Mouse (Mus musculus): ENCODE data around the gene Smg9.
A peak's percentile ranks its signal among the peaks of the same experiment; 100 is the strongest.
"Not testable (repeated sequence)": the region's sequence is repeated elsewhere in the genome, so short reads cannot be mapped to it uniquely, and the experiment has no call there.

The Smg9 gene

GRCm38 (mm10) chr7:24377091-24377865 is 22.1 kb upstream of the Smg9 start:
- DNase-seq (ENCODE audit: low read depth), result peak; percentile 55

GRCm38 (mm10) chr7:24378049-24378701 is 21.2 kb upstream of the Smg9 start:
- no peak for DNase-seq (ENCODE audit: low read depth)

GRCm38 (mm10) chr7:24379934-24380333 is 19.5 kb upstream of the Smg9 start:
- no peak for DNase-seq (ENCODE audit: low read depth)

GRCm38 (mm10) chr7:24380370-24380769 is 19.0 kb upstream of the Smg9 start:
- DNase-seq (ENCODE audit: low read depth), result no peak

GRCm38 (mm10) chr7:24382730-24383372 is 16.6 kb upstream of the Smg9 start:
- DNase-seq (ENCODE audit: low read depth), result no peak

GRCm38 (mm10) chr7:24384070-24384469 is 15.3 kb upstream of the Smg9 start:
- no peak for DNase-seq (ENCODE audit: low read depth)

- no peak for DNase-seq (ENCODE audit: low read depth)
Measured at GRCm38 (mm10) chr7:24384827-24385226, 14.6 kb upstream of the Smg9 start.

GRCm38 (mm10) chr7:24387059-24387556 is 12.3 kb upstream of the Smg9 start:
- DNase-seq (ENCODE audit: low read depth), result peak; percentile 64

- no peak for DNase-seq (ENCODE audit: low read depth)
Measured at GRCm38 (mm10) chr7:24389516-24390187, 9.8 kb upstream of the Smg9 start.

GRCm38 (mm10) chr7:24390512-24390911 is 8.9 kb upstream of the Smg9 start:
- no peak for DNase-seq (ENCODE audit: low read depth)

GRCm38 (mm10) chr7:24391077-24391476 is 8.3 kb upstream of the Smg9 start:
- DNase-seq (ENCODE audit: low read depth), result no peak

GRCm38 (mm10) chr7:24391687-24392086 is 7.7 kb upstream of the Smg9 start:
- DNase-seq (ENCODE audit: low read depth), result no peak

GRCm38 (mm10) chr7:24394054-24394453 is 5.4 kb upstream of the Smg9 start:
- DNase-seq (ENCODE audit: low read depth), result no peak

GRCm38 (mm10) chr7:24394475-24395161 is 4.8 kb upstream of the Smg9 start:
- no peak for DNase-seq (ENCODE audit: low read depth)

- DNase-seq (ENCODE audit: low read depth), result no peak
Measured at GRCm38 (mm10) chr7:24396832-24397231, 2.6 kb upstream of the Smg9 start.

- no peak for DNase-seq (ENCODE audit: low read depth)
Measured at GRCm38 (mm10) chr7:24398364-24398913, 980 bp upstream of the Smg9 start.

GRCm38 (mm10) chr7:24400082-24400452 is 648 bp downstream of the Smg9 start:
- no peak for DNase-seq (ENCODE audit: low read depth)

GRCm38 (mm10) chr7:24400489-24400888 is 1.1 kb downstream of the Smg9 start:
- not testable (repeated sequence) for DNase-seq (ENCODE audit: low read depth)

GRCm38 (mm10) chr7:24402851-24403250 is 3.4 kb downstream of the Smg9 start:
- DNase-seq (ENCODE audit: low read depth), result no peak

GRCm38 (mm10) chr7:24405649-24406048 is 6.2 kb downstream of the Smg9 start:
- no peak for DNase-seq (ENCODE audit: low read depth)

GRCm38 (mm10) chr7:24406528-24407344 is 7.3 kb downstream of the Smg9 start:
- DNase-seq (ENCODE audit: low read depth), result peak; percentile 69
